Mouse (Mus musculus) limb, embryonic 11.5 days (tissue): ENCODE measurements around the gene Mrps27. TPM values are rescaled to one million over a fixed set of nuclear protein-coding genes. Genes with fewer than 3 reads are reported as not detected.

ENCODE experiments used
- polyA plus RNA-seq: library from polyadenylated mRNA; unstranded; fragments of >200 nt; fragmentation: Nextera tagmentation; extraction: Ambion mirVana; gene quantifications from 2 replicates; pipeline ENCODE4 v1.2.1, GENCODE M21; 2014

The Mrps27 gene
- polyA plus RNA-seq, 1 experiment from 2014 or later: 76.4 TPM

Other genes starting within 250 kb of the Mrps27 start
- 0.53 and 1.1 TPM in 2 replicates for gene Zfp366, start 160.0 kb upstream of the Mrps27 start, polyA plus RNA-seq
- 57.1 and 58.7 TPM in 2 replicates for gene Ptcd2, start 81 bp upstream of the Mrps27 start, polyA plus RNA-seq
- 63.2 and 72.0 TPM in 2 replicates for gene Map1b, start 171.8 kb downstream of the Mrps27 start, polyA plus RNA-seq